Mouse (Mus musculus) midbrain, embryonic 10.5 days (tissue): ENCODE results near the gene Cyp4f15. TPM values are rescaled to one million over a fixed set of nuclear protein-coding genes. Genes with fewer than 3 reads are reported as not detected.
A peak's percentile ranks its signal among the peaks of the same experiment; 100 is the strongest.
"Not testable (repeated sequence)": the region's sequence is repeated elsewhere in the genome, so short reads cannot be mapped to it uniquely, and the experiment has no call there.

Source experiments
- DNase-seq: peaks from one replicate; pipeline ENCODE4 v3.0.0-alpha.2; 2017; ENCODE audit warnings: low spot score
- H3K27ac ChIP-seq: fragments of 300-500 bp; sonication (generic); replicated peaks from 2 replicates; pipeline ENCODE4 v1.5.1; 2016; ENCODE audit warnings: mild to moderate bottlenecking
- H3K27me3 ChIP-seq: fragments of 300-500 bp; sonication (generic); 2 replicates; pipeline ENCODE4 v1.6.1; 2016; ENCODE audit warnings: low read depth, mild to moderate bottlenecking; ENCODE audit not compliant: poor library complexity, severe bottlenecking
- H3K36me3 ChIP-seq: fragments of 300-500 bp; sonication (generic); 2 replicates; pipeline ENCODE4 v1.6.1; 2016; ENCODE audit warnings: mild to moderate bottlenecking, moderate library complexity
- H3K4me1 ChIP-seq: fragments of 300-500 bp; sonication (generic); 2 replicates; pipeline ENCODE4 v1.6.1; 2016
- H3K4me3 ChIP-seq: fragments of 300-500 bp; sonication (generic); 2 replicates; pipeline ENCODE4 v1.5.1; 2016; ENCODE audit warnings: mild to moderate bottlenecking, moderate library complexity
- H3K9me3 ChIP-seq: fragments of 300-500 bp; sonication (generic); replicated peaks from 2 replicates; pipeline ENCODE4 v1.6.1; 2016; ENCODE audit warnings: mild to moderate bottlenecking
- WGBS: fragments of 180-500 bp; shearing (Covaris S2); methylation state at CpG from one replicate; pipeline ENCODE4 v1.1.7; 2016; 5-methylcytosine and 5-hydroxymethylcytosine counted together
- polyA plus RNA-seq: library from polyadenylated mRNA; unstranded; fragments of >200 nt; fragmentation: Nextera tagmentation; extraction: Ambion mirVana; gene quantifications from 2 replicates; pipeline ENCODE4 v1.2.1, GENCODE M21; 2016

Cyp4f15 gene
- polyA plus RNA-seq, 1 experiment from 2014 or later = 1.9 TPM

GRCm38 (mm10) chr17:32702826-32703225 is 17.4 kb downstream of the Cyp4f15 start:
- H3K4me3 ChIP-seq = peak overlapping the region; percentile 34
- H3K36me3 ChIP-seq = no peaks in the 10 kb centered on the region
- H3K27ac ChIP-seq = no peak overlapping the region
- peaks cover 11% of the 10 kb centered on the region; the same call in 1 of the 2 replicates for H3K9me3 ChIP-seq
- H3K4me1 ChIP-seq = no peaks in the 10 kb centered on the region
- 33% methylated on average over 22 of the region's 22 CpGs for WGBS
- no peaks in the 10 kb centered on the region for H3K27me3 ChIP-seq
- DNase-seq = no peak

- H3K9me3 ChIP-seq = peaks cover 14% of the 10 kb centered on the region; the same call in 1 of the 2 replicates
- H3K4me3 ChIP-seq, DNase-seq, H3K4me1 ChIP-seq, H3K36me3 ChIP-seq, H3K27me3 ChIP-seq, H3K27ac ChIP-seq: not testable (repeated sequence)
Observed at GRCm38 (mm10) chr17:32710541-32710940, 25.1 kb downstream of the Cyp4f15 start.

- H3K4me3 ChIP-seq, H3K27me3 ChIP-seq, H3K36me3 ChIP-seq, H3K4me1 ChIP-seq, DNase-seq, H3K27ac ChIP-seq: not testable (repeated sequence)
- 79% methylated on average over 1 of the region's 1 CpGs for WGBS
- H3K9me3 ChIP-seq = peaks cover 19% of the 10 kb centered on the region
Observed at GRCm38 (mm10) chr17:32722151-32722550, 36.7 kb downstream of the Cyp4f15 start.

GRCm38 (mm10) chr17:32722771-32723170 is 37.3 kb downstream of the Cyp4f15 start:
- Histone ChIP-seq H3K4me3 (no peak overlapping the region), H3K36me3 (no peaks in the 10 kb centered on the region), H3K9me3 (peaks cover 17% of the 10 kb centered on the region), H3K27ac (no peak overlapping the region), H3K27me3 (no peaks in the 10 kb centered on the region), H3K4me1 (no peaks in the 10 kb centered on the region)
- WGBS = 77% methylated on average over 7 of the region's 7 CpGs
- DNase-seq = no peak

GRCm38 (mm10) chr17:32726360-32726759 is 40.9 kb downstream of the Cyp4f15 start:
- H3K27me3 ChIP-seq, DNase-seq, H3K4me1 ChIP-seq, H3K27ac ChIP-seq, H3K9me3 ChIP-seq, H3K36me3 ChIP-seq, H3K4me3 ChIP-seq: not testable (repeated sequence)

GRCm38 (mm10) chr17:32729029-32729428 is 43.6 kb downstream of the Cyp4f15 start:
- no peak for DNase-seq
- no peaks in the 10 kb centered on the region for H3K4me1 ChIP-seq
- WGBS = 73% methylated on average over 3 of the region's 3 CpGs
- H3K4me3 ChIP-seq = no peak overlapping the region
- H3K9me3 ChIP-seq = peaks cover 5% of the 10 kb centered on the region
- no peaks in the 10 kb centered on the region for H3K36me3 ChIP-seq
- no peaks in the 10 kb centered on the region for H3K27me3 ChIP-seq
- no peak overlapping the region for H3K27ac ChIP-seq

GRCm38 (mm10) chr17:32738406-32738805 is 53.0 kb downstream of the Cyp4f15 start:
- H3K4me1 ChIP-seq = peaks cover 17% of the 10 kb centered on the region
- H3K36me3 ChIP-seq = no peaks in the 10 kb centered on the region
- no peak overlapping the region for H3K27ac ChIP-seq
- H3K27me3 ChIP-seq = no peaks in the 10 kb centered on the region
- no peak overlapping the region for H3K4me3 ChIP-seq
- WGBS = 93% methylated on average over 1 of the region's 1 CpGs
- no peak for DNase-seq
- no peaks in the 10 kb centered on the region for H3K9me3 ChIP-seq

- Histone ChIP-seq H3K36me3 (no peaks in the 10 kb centered on the region), H3K9me3 (no peaks in the 10 kb centered on the region), H3K27ac (peak overlapping the region; percentile 38; the same call in 1 of the 2 replicates), H3K27me3 (no peaks in the 10 kb centered on the region), H3K4me3 (no peak overlapping the region), H3K4me1 (peaks cover 17% of the 10 kb centered on the region)
- WGBS = 6% methylated on average over 1 of the region's 1 CpGs
- no peak for DNase-seq
Observed at GRCm38 (mm10) chr17:32741057-32741456, 55.6 kb downstream of the Cyp4f15 start.

- DNase-seq = no peak
- no peaks in the 10 kb centered on the region for H3K9me3 ChIP-seq
- no peak overlapping the region for H3K27ac ChIP-seq
- 45% methylated on average over 5 of the region's 5 CpGs for WGBS
- H3K4me1 ChIP-seq = peaks cover 8% of the 10 kb centered on the region
- H3K27me3 ChIP-seq = no peaks in the 10 kb centered on the region
- no peak overlapping the region for H3K4me3 ChIP-seq
- no peaks in the 10 kb centered on the region for H3K36me3 ChIP-seq
Observed at GRCm38 (mm10) chr17:32750611-32751010, 65.2 kb downstream of the Cyp4f15 start.

Other genes with a start within 250 kb of the Cyp4f15 start
- 0.15 and 0.87 TPM in 2 replicates for gene Cyp4f39, start 232.9 kb upstream of the Cyp4f15 start, polyA plus RNA-seq
- gene Cyp4f17, start 179.6 kb upstream of the Cyp4f15 start, polyA plus RNA-seq = 6.4 and 8.7 TPM in 2 replicates
- 11.4 and 13.2 TPM in 2 replicates for gene Cyp4f16, start 149.1 kb upstream of the Cyp4f15 start, polyA plus RNA-seq
- 0.42 TPM in 1 of 2 replicates, not detected in the other for gene Cyp4f37, start 64.3 kb upstream of the Cyp4f15 start, polyA plus RNA-seq
- not detected in 2 replicates for gene Cyp4f40, start 26.7 kb upstream of the Cyp4f15 start, polyA plus RNA-seq
- gene Zfp871, start 102.7 kb downstream of the Cyp4f15 start, polyA plus RNA-seq = 49.4 and 52.8 TPM in 2 replicates
- 30.1 and 44.5 TPM in 2 replicates for gene Zfp811, start 124.3 kb downstream of the Cyp4f15 start, polyA plus RNA-seq
- 12.1 and 12.8 TPM in 2 replicates for gene Zfp799, start 144.6 kb downstream of the Cyp4f15 start, polyA plus RNA-seq
- gene Zfp870, start 206.0 kb downstream of the Cyp4f15 start, polyA plus RNA-seq = 7.9 and 8.9 TPM in 2 replicates
- not detected in 2 replicates for gene Cyp4f14, start 231.7 kb downstream of the Cyp4f15 start, polyA plus RNA-seq